Mouse (Mus musculus) heart, embryonic 15.5 days (tissue): ENCODE data around the gene Ttc7b. TPM values are rescaled to one million over a fixed set of nuclear protein-coding genes. Genes with fewer than 3 reads are reported as not detected.

ENCODE experiments used
- ATAC-seq: fragments of 200-750 bp; cut with Nextera tagmentation; replicated peaks from 2 replicates; pipeline ENCODE4 v1.8.0; 2017; ENCODE audit warnings: low read depth, moderate TSS enrichment; ENCODE audit not compliant: insufficient number of reproducible peaks, insufficient read depth, low FRiP score
- H3K27ac ChIP-seq: fragments of 300-500 bp; sonication (generic); 2 replicates; pipeline ENCODE4 v1.5.1; 2015; ENCODE audit warnings: mild to moderate bottlenecking, inconsistent platforms
- H3K27me3 ChIP-seq: fragments of 300-500 bp; sonication (generic); 2 replicates; pipeline ENCODE4 v1.6.1; 2015; ENCODE audit warnings: inconsistent platforms
- H3K36me3 ChIP-seq: fragments of 300-500 bp; sonication (generic); 2 replicates; pipeline ENCODE4 v1.6.1; 2015; ENCODE audit warnings: mild to moderate bottlenecking, inconsistent platforms
- H3K4me1 ChIP-seq: fragments of 300-500 bp; sonication (generic); replicated peaks from 2 replicates; pipeline ENCODE4 v1.6.1; 2015; ENCODE audit warnings: inconsistent platforms
- H3K4me2 ChIP-seq: fragments of 300-500 bp; sonication (generic); 2 replicates; pipeline ENCODE4 v1.6.1; 2015; ENCODE audit warnings: inconsistent platforms, mild to moderate bottlenecking, moderate library complexity
- H3K4me3 ChIP-seq: fragments of 300-500 bp; sonication (generic); 2 replicates; pipeline ENCODE4 v1.5.1; 2015; ENCODE audit warnings: mild to moderate bottlenecking, inconsistent platforms
- H3K9ac ChIP-seq: fragments of 300-500 bp; sonication (generic); 2 replicates; pipeline ENCODE4 v1.6.1; 2015; ENCODE audit warnings: mild to moderate bottlenecking, inconsistent platforms
- H3K9me3 ChIP-seq: fragments of 300-500 bp; sonication (generic); replicated peaks from 2 replicates; pipeline ENCODE4 v1.6.1; 2016; ENCODE audit warnings: inconsistent platforms
- WGBS: fragments of 180-500 bp; shearing (Covaris S2); methylation state at CpG from one replicate; pipeline ENCODE4 v1.1.7; 2015; ENCODE audit warnings: mixed read lengths; 5-methylcytosine and 5-hydroxymethylcytosine counted together
- polyA plus RNA-seq: library from polyadenylated mRNA; unstranded; fragments of >200 nt; fragmentation: Nextera tagmentation; extraction: Ambion mirVana; gene quantifications from 2 replicates; pipeline ENCODE4 v1.2.1, GENCODE M21; 2015

The Ttc7b gene
- polyA plus RNA-seq, 1 experiment from 2014 or later = 9.2 TPM

GRCm38 (mm10) chr12:100538445-100539157, 18.0 kb upstream of the Ttc7b start:
- ATAC-seq = 0 out of 2 replicates have a peak, but pooled peaks have one; percentile 40
- 50% methylated on average over 7 of the region's 7 CpGs for WGBS
- no peak overlapping the region for H3K9ac ChIP-seq
- no peaks in the 10 kb centered on the region for H3K36me3 ChIP-seq
- H3K27me3 ChIP-seq = no peaks in the 10 kb centered on the region
- H3K4me1 ChIP-seq = peaks cover 29% of the 10 kb centered on the region
- peak overlapping the region; percentile 61 for H3K27ac ChIP-seq
- H3K4me3 ChIP-seq = no peak overlapping the region
- H3K9me3 ChIP-seq = no peaks in the 10 kb centered on the region
- H3K4me2 ChIP-seq = no peak overlapping the region

GRCm38 (mm10) chr12:100537091-100537490, 16.5 kb upstream of the Ttc7b start:
- Histone ChIP-seq H3K4me1 (peaks cover 40% of the 10 kb centered on the region), H3K9ac (no peak overlapping the region), H3K4me2 (no peak overlapping the region), H3K36me3 (no peaks in the 10 kb centered on the region), H3K27me3 (no peaks in the 10 kb centered on the region), H3K27ac (no peak overlapping the region), H3K4me3 (no peak overlapping the region), H3K9me3 (no peaks in the 10 kb centered on the region)
- no peak for ATAC-seq
- WGBS = 66% methylated on average over 11 of the region's 11 CpGs

GRCm38 (mm10) chr12:100535028-100535427, 14.4 kb upstream of the Ttc7b start:
- Histone ChIP-seq H3K4me2 (no peak overlapping the region), H3K4me1 (peaks cover 44% of the 10 kb centered on the region), H3K27ac (0 out of 2 replicates have a peak overlapping the region, but pooled peaks have one; percentile 68), H3K27me3 (no peaks in the 10 kb centered on the region), H3K36me3 (no peaks in the 10 kb centered on the region), H3K4me3 (no peak overlapping the region), H3K9me3 (no peaks in the 10 kb centered on the region), H3K9ac (no peak overlapping the region)
- WGBS = 89% methylated on average over 12 of the region's 12 CpGs
- ATAC-seq = no peak

- Histone ChIP-seq H3K36me3 (no peaks in the 10 kb centered on the region), H3K9me3 (no peaks in the 10 kb centered on the region), H3K27ac (peak overlapping the region; percentile 68), H3K27me3 (no peaks in the 10 kb centered on the region), H3K4me1 (peaks cover 44% of the 10 kb centered on the region), H3K4me2 (no peak overlapping the region), H3K9ac (no peak overlapping the region), H3K4me3 (no peak overlapping the region)
- 56% methylated on average over 3 of the region's 3 CpGs for WGBS
- peak; percentile 54 for ATAC-seq
Measured at GRCm38 (mm10) chr12:100534028-100534427, 13.4 kb upstream of the Ttc7b start.

GRCm38 (mm10) chr12:100533209-100533608, 12.6 kb upstream of the Ttc7b start:
- 75% methylated on average over 4 of the region's 4 CpGs for WGBS
- Histone ChIP-seq H3K27ac (0 out of 2 replicates have a peak overlapping the region, but pooled peaks have one; percentile 18), H3K27me3 (no peaks in the 10 kb centered on the region), H3K4me3 (no peak overlapping the region), H3K9ac (no peak overlapping the region), H3K9me3 (no peaks in the 10 kb centered on the region), H3K4me2 (no peak overlapping the region), H3K36me3 (no peaks in the 10 kb centered on the region), H3K4me1 (peaks cover 46% of the 10 kb centered on the region)
- no peak for ATAC-seq

- Histone ChIP-seq H3K4me2 (no peak overlapping the region), H3K9me3 (no peaks in the 10 kb centered on the region), H3K9ac (no peak overlapping the region), H3K36me3 (no peaks in the 10 kb centered on the region), H3K27me3 (no peaks in the 10 kb centered on the region), H3K4me1 (peaks cover 50% of the 10 kb centered on the region), H3K4me3 (no peak overlapping the region), H3K27ac (peak overlapping the region; percentile 59)
- WGBS = 41% methylated on average over 1 of the region's 1 CpGs
- ATAC-seq = no peak
Measured at GRCm38 (mm10) chr12:100531740-100532139, 11.1 kb upstream of the Ttc7b start.

GRCm38 (mm10) chr12:100530871-100531270, 10.2 kb upstream of the Ttc7b start:
- Histone ChIP-seq H3K4me1 (peaks cover 45% of the 10 kb centered on the region), H3K36me3 (no peaks in the 10 kb centered on the region), H3K27me3 (no peaks in the 10 kb centered on the region), H3K4me3 (no peak overlapping the region), H3K9me3 (no peaks in the 10 kb centered on the region), H3K4me2 (no peak overlapping the region), H3K27ac (peak overlapping the region; percentile 59; the same call in 1 of the 2 replicates), H3K9ac (no peak overlapping the region)
- WGBS = 68% methylated on average over 5 of the region's 5 CpGs
- no peak for ATAC-seq

GRCm38 (mm10) chr12:100529651-100530050, 9.0 kb upstream of the Ttc7b start:
- no peak overlapping the region for H3K4me3 ChIP-seq
- no peak for ATAC-seq
- WGBS = 72% methylated on average over 5 of the region's 5 CpGs
- H3K4me1 ChIP-seq = peaks cover 45% of the 10 kb centered on the region
- H3K9ac ChIP-seq = no peak overlapping the region
- H3K27ac ChIP-seq = peak overlapping the region; percentile 59
- no peaks in the 10 kb centered on the region for H3K9me3 ChIP-seq
- no peaks in the 10 kb centered on the region for H3K36me3 ChIP-seq
- H3K27me3 ChIP-seq = no peaks in the 10 kb centered on the region
- H3K4me2 ChIP-seq = no peak overlapping the region

- no peak overlapping the region for H3K4me3 ChIP-seq
- no peak overlapping the region for H3K4me2 ChIP-seq
- H3K9ac ChIP-seq = no peak overlapping the region
- peaks cover 40% of the 10 kb centered on the region for H3K4me1 ChIP-seq
- ATAC-seq = no peak; the same call in 1 of the 2 replicates
- H3K36me3 ChIP-seq = no peaks in the 10 kb centered on the region
- WGBS = 42% methylated on average over 8 of the region's 8 CpGs
- no peaks in the 10 kb centered on the region for H3K27me3 ChIP-seq
- H3K27ac ChIP-seq = peak overlapping the region; percentile 59
- H3K9me3 ChIP-seq = no peaks in the 10 kb centered on the region
Measured at GRCm38 (mm10) chr12:100529172-100529571, 8.5 kb upstream of the Ttc7b start.

GRCm38 (mm10) chr12:100528246-100528645, 7.6 kb upstream of the Ttc7b start:
- peak overlapping the region; percentile 59 for H3K27ac ChIP-seq
- peak overlapping the region; percentile 57 for H3K4me2 ChIP-seq
- 44% methylated on average over 3 of the region's 3 CpGs for WGBS

GRCm38 (mm10) chr12:100527753-100528152, 7.1 kb upstream of the Ttc7b start:
- H3K4me1 ChIP-seq = peaks cover 32% of the 10 kb centered on the region
- peak; percentile 91 for ATAC-seq
- H3K36me3 ChIP-seq = no peaks in the 10 kb centered on the region
- no peaks in the 10 kb centered on the region for H3K27me3 ChIP-seq
- 4% methylated on average over 9 of the region's 9 CpGs for WGBS
- no peak overlapping the region; the same call in 1 of the 2 replicates for H3K9ac ChIP-seq
- peak overlapping the region; percentile 59 for H3K27ac ChIP-seq
- no peaks in the 10 kb centered on the region for H3K9me3 ChIP-seq
- peak overlapping the region; percentile 26; the same call in 1 of the 2 replicates for H3K4me3 ChIP-seq
- peak overlapping the region; percentile 57 for H3K4me2 ChIP-seq

More at GRCm38 (mm10) chr12:100528246-100528645, 7.6 kb upstream of the Ttc7b start:
- Histone ChIP-seq H3K27me3 (no peaks in the 10 kb centered on the region), H3K4me3 (no peak overlapping the region), H3K36me3 (no peaks in the 10 kb centered on the region), H3K9me3 (no peaks in the 10 kb centered on the region), H3K9ac (no peak overlapping the region), H3K4me1 (peaks cover 35% of the 10 kb centered on the region)
- ATAC-seq = peak; percentile 11; the same call in 1 of the 2 replicates
